Mouse (Mus musculus) adrenal gland, postnatal 36 days (tissue): ENCODE measurements around the gene Cdc37. TPM values are rescaled to one million over a fixed set of nuclear protein-coding genes. Genes with fewer than 3 reads are reported as not detected.
A peak's percentile ranks its signal among the peaks of the same experiment; 100 is the strongest.

Source experiments
- DNase-seq, 2 experiments: peaks; one replicate each; pipeline ENCODE4 v3.0.0; 2021; ENCODE audit warnings: mixed read lengths in 1 of 2
- total RNA-seq, 2 experiments: library from RNA; stranded (reverse); gene quantifications; 2 replicates each; pipeline ENCODE4 v1.2.3; 2021

Cdc37 gene
- total RNA-seq, 2 experiments from 2014 or later, result 180 to 201 TPM

DNA sequence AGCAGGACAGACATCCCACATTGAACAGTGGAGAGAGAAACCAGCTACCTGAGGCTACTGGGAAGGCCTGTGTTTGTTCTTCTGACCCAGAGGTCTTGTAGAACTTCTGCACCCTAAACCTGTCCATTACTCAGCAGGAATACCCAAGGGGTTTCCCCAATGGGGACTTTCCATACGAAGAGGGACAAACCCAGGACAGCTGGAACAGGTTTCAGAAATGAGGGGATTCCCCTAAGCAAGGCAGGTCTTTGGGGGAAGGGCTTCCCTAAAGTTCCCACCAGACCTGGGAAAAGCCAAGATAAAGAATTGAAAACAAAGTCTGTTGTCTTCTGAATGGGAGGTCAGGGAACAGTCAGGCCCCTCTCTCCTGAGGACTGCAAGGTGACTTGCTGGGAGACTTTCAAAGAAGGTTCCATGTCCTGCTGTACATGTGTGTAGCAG, 13.8 kb downstream of the Cdc37 start:
- DNase-seq, result no peak

GRCm38 (mm10) chr9:21135329-21135890, 14.4 kb downstream of the Cdc37 start:
- DNase-seq, result no peak

DNA sequence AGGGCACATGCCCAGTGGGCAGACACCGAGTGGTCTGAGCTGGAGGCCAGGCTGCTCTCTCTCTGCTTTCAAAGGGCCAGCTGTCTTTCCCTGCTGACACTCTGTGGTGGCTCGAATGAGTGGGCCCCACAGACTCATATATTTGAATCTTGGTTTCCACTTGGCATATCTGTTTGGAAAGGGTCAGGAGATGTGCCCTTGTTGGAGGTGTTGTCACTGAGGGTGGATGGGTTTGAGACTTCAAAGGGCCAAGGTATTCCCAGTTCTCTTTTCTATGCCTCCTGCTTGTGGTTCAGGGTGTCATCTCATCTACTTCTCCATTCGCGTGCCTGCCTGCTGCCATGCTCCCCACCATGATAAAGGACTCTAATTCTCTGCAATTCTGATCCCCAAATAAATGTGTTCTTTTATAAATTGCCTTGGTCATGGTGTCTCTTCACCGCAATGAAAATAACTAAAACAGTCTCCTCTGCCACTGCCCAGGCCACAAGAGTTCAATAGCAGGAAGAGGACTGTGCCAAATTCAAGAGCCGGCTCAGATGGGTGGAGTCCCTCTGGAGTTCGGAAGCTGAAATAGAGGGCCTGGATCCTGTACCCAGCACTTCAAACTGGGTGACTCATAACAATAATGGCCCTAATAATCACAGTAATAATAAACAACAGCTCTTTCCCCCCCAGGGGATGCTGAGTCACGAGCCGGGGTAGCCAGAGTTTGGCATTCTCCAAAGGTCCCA, 15.0 kb downstream of the Cdc37 start:
- peak; percentile 45 to 60 for DNase-seq

- no peak for DNase-seq
Observed at GRCm38 (mm10) chr9:21133064-21133707, 16.6 kb downstream of the Cdc37 start.

DNA sequence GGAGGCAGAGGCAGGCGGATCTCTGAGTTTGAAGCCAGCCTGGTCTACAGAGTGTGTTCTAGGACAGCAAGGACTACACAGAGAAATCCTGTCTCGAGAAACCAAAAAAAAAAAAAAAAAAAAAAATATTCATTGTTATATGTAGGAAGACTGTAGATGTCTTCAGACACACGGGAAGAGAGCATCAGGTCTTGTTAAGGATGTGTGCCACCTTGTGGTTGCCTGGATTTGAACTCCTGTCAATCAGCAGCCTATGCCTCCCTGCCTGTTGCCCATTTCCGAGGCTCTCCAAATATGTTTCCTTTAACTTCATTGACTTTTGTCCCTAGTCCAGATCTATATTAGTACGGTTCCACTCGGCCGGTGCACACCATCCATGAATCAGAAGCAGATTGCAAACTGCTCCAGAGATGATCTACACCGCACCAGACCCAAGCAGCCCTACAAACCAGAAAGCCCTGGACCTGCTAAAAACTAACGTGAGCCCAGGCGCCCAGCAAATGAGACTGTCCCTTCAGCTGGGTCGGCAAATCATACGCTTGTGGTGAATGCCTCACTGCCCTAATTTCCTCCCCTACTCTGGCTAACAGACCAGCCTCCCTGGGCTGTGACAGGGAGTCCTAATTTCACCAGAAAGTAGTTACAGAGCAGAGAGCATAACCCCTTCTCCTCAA, 17.5 kb downstream of the Cdc37 start:
- DNase-seq, result no peak

- DNase-seq, result peak; percentile 93 to 94
Observed at GRCm38 (mm10) chr9:21131059-21131956, 18.5 kb downstream of the Cdc37 start, which contains the start of gene Tyk2. Gene Tyk2, minus strand, starts transcription at chr9:21131243.

DNA sequence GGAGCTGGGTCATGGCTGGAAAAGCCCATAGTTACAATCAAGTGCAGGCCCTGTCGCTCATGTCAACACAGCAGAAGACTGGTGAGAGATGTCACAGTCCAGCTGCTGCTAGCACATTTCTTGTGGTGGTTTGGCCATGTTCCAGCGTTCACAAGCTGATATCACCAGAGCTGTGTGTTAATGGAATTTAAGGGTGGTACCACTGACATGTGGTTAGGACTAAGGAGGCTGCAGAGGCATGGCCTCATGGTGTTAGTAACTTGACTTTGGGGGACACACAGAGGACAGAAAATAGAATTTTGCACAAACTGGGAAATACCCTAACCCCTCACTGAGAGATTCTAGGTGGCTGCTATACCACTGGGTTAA, 23.5 kb downstream of the Cdc37 start:
- no peak for DNase-seq

DNA sequence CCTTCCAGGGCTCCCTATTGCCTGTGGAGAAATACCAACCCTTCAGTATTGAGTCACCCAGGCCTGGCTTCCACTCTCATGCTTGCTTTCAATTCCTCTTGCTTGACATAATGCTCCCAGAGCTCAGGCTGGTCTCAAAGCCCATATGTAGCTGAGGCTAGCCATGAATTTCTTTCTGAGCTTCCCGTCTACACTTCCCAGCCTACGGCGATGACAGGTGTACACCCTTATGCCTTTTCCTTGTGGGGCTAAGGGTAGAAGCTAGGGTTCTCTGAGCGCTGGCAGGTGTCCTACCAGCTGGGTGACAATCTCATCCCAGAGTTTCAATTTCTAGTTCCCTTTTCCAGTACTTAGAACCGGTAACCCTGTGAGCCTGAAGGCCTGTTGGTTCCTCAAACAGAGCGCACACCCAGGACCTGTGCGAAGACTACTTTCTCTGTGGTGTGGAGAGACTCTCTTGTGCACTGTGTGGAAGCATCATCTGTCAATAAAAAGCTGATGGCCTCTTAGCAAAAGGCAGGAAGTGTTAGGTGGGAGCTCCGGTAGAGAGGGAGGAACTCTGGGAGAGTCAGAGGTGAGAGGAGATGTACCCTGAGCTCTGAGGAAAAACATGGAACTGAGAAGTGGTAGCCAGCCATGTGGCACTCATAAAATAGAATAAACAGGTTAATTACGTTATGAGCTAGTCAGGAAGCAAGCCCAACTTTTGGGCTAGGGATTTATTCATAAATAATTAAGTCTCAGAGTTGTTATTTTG, 24.1 kb downstream of the Cdc37 start:
- DNase-seq, result no peak

GRCm38 (mm10) chr9:21124837-21125236, 24.9 kb downstream of the Cdc37 start:
- DNase-seq, result no peak

- no peak for DNase-seq
Observed at GRCm38 (mm10) chr9:21121483-21121882, 28.3 kb downstream of the Cdc37 start.

GRCm38 (mm10) chr9:21117073-21117472, 32.7 kb downstream of the Cdc37 start:
- DNase-seq, result no peak

DNA sequence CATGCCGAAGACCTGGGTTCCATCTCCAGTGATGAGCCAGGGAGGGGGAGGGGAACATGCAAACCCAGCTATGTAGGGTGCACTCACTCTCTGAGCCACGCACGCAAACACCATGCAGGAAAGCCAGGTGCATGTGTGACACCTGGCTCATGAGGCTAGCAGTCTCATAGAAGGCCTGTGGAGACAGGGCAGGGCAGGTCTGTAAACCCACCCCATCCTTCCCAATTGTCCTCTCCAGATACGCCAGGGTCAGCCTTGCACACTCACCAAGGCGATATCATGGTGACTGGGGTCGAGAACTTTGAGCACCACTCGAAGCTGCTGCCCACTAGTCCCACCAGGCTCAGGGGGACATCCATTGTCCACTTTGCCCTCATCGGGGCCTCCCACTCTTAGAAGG, 34.7 kb downstream of the Cdc37 start:
- no peak for DNase-seq

GRCm38 (mm10) chr9:21114190-21114589, 35.6 kb downstream of the Cdc37 start:
- no peak for DNase-seq

GRCm38 (mm10) chr9:21113751-21114150, 36.0 kb downstream of the Cdc37 start:
- DNase-seq, result no peak

GRCm38 (mm10) chr9:21107607-21108237, 42.1 kb downstream of the Cdc37 start:
- no peak for DNase-seq

DNA sequence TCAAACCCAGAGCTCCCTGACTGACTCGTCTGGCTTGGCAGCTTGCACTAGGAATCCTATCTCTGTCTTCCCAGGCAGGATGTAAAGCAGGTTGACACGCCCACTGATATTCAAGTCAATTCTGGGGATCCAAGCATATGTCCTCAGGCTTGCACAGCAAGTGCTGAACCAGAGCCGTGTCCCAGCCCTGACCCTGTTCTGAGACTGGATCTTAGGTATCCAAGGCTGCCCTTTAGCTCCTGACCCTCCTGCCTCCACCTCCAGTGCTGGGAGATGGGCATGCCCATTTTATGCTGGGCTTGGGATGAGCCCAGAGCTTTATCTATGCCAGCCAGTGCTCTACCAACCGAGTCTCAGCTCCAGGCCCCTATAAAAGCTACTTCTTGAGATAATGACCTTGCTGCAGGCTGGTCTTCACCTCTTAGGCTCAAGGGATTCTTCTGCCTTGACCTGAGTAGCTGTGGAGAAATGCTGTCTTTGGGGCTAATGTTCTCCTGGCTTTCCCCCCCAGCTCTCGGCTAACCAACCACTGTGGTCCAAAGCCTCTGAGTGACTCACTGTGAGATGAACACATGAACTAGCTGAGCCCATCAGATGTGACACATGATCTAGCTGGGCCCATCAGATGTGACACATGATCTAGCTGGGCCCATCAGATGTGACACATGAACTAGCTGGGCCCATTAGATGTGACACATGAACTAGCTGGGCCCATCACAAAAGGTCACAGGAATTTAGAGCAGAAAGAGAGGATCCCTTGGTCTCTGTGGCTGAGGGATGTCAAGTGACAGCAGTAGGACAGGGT, 43.8 kb downstream of the Cdc37 start:
- DNase-seq, result no peak

GRCm38 (mm10) chr9:21104814-21105213, 45.0 kb downstream of the Cdc37 start:
- no peak for DNase-seq

- peak in 1 of 2 experiments; percentile 56 for DNase-seq
Observed at GRCm38 (mm10) chr9:21102076-21102475, 47.7 kb downstream of the Cdc37 start.

DNA sequence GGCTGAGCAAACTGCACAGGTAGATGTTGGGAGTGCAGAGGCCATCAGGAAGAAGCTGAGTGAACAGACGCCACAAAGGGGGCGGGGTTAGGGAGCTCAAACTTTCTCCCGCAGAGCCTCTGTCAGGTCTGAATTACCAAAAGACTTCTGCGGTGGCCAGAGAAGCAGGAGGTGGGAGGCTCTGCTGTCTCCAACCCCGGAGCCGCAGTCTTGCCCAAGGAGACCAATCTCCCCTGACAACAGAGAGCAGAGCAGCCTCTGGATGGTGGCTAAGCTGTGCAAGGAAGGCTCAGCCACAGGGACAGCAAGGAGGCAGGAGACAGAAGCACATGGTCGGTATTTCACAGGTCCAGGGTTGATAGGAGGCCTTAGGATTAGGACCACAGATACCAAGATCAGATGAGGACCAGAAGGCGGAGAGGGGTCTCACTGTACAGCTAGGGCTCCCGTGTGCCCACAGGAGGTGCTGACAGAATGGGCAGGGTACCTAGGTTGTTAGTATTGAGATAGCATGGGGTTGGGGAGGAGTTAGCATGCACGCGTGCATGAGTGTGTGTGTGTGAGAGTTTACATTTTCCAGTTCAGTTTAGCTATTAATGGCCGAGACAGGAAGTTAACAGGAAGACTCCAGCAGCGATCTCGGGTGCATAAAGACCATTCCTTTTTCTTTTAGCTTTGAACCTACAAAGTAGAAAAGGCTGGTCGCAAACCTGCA, 49.2 kb downstream of the Cdc37 start:
- DNase-seq, result no peak
